Comparison of ENCODE assay signal across 8 mouse cellular contexts in genomic region chr1:182281251-182281711, GRCm38 (mm10). TPM values are rescaled to one million over a fixed set of nuclear protein-coding genes. Genes with fewer than 3 reads are reported as not detected.
A peak's percentile ranks its signal among the peaks of the same experiment; 100 is the strongest.
DNase-seq lines count a peak whose midpoint lies in the region; ATAC-seq lines count a peak whose summit lies in the region.

No protein-coding gene starts in this region.

- H3K4me3 ChIP-seq in lung, embryonic 16.5 days (ENCODE audit: low read length), result peak overlapping the region; percentile 76
- H3K4me3 ChIP-seq in liver, embryonic 16.5 days (ENCODE audit: low read depth, low read length), result peak overlapping the region; percentile 86

- intact Hi-C loops in heart, postnatal 10 days (cut with DNase I), result loop anchor here (10.0 kb wide), 1 partner anchor 136 kb away; no protein-coding TSS in a partner anchor

- H3K36me3 ChIP-seq in lung, embryonic 16.5 days (ENCODE audit: control insufficient read depth, insufficient read depth, low read length), result peaks cover 21% of the 10 kb centered on the region
- peaks cover 28% of the 10 kb centered on the region for H3K36me3 ChIP-seq in liver, embryonic 16.5 days (ENCODE audit: control insufficient read depth, insufficient read depth)

- no peak for ATAC-seq in lung, embryonic 16.5 days (ENCODE audit: low read depth)
- ATAC-seq in liver, embryonic 16.5 days (ENCODE audit: low read depth), result peak; percentile 68

- H3K4me1 ChIP-seq in lung, embryonic 16.5 days (replicated peaks; ENCODE audit: control insufficient read depth, insufficient read depth, low read length), result peaks cover 20% of the 10 kb centered on the region
- H3K4me1 ChIP-seq in liver, embryonic 16.5 days (ENCODE audit: control insufficient read depth, low read depth, low read length), result peaks cover 27% of the 10 kb centered on the region

- H3K9ac ChIP-seq in lung, embryonic 16.5 days (ENCODE audit: low read length), result peak overlapping the region; percentile 43; the same call in 1 of the 2 replicates
- H3K9ac ChIP-seq in liver, embryonic 16.5 days (ENCODE audit: low read depth, low read length), result peak overlapping the region; percentile 35

- no peak overlapping the region for H3K27ac ChIP-seq in lung, embryonic 16.5 days (ENCODE audit: low read length)
- peak overlapping the region; percentile 59 for H3K27ac ChIP-seq in liver, embryonic 16.5 days (ENCODE audit: low read length)

- no peaks in the 10 kb centered on the region for H3K9me3 ChIP-seq in lung, embryonic 16.5 days (ENCODE audit: control insufficient read depth, low read length)
- no peaks in the 10 kb centered on the region for H3K9me3 ChIP-seq in liver, embryonic 16.5 days (replicated peaks; ENCODE audit: control insufficient read depth, low read length)

- H3K27me3 ChIP-seq in lung, embryonic 16.5 days (ENCODE audit: control insufficient read depth, insufficient read depth, low read depth, low read length), result no peaks in the 10 kb centered on the region
- H3K27me3 ChIP-seq in liver, embryonic 16.5 days (ENCODE audit: control insufficient read depth, insufficient read depth, low read depth, low read length), result no peaks in the 10 kb centered on the region

- H3K4me2 ChIP-seq in lung, embryonic 16.5 days (ENCODE audit: low read depth, low read length), result peak overlapping the region; percentile 87
- H3K4me2 ChIP-seq in liver, embryonic 16.5 days (ENCODE audit: low read depth, low read length), result peak overlapping the region; percentile 92

- no peak for DNase-seq in lung, postnatal 36 days
- peak; percentile 71 for DNase-seq in embryo, embryonic 10.5 days (ENCODE audit: low spot score)
- DNase-seq in heart, postnatal 10 days, result peak; percentile 16 to 26
- DNase-seq in spleen, adult 12 weeks (ENCODE audit: low spot score), result peak; percentile 37
- no peak for DNase-seq in gastrocnemius, postnatal 25 days
- DNase-seq in kidney, adult 11 months, result no peak

- 8% methylated on average over 9 of the region's 9 CpGs for WGBS in lung, embryonic 16.5 days
- 5% methylated on average over 9 of the region's 9 CpGs for WGBS in liver, embryonic 16.5 days (ENCODE audit: insufficient replicate concordance)

RNA-seq across cellular contexts. Expression of gene Degs1, which starts 1.3 kb away (rescaled TPM):
- polyA plus RNA-seq in lung, embryonic 16.5 days (2015; fragmentation: Nextera tagmentation; extraction: Ambion mirVana), result 137 and 140 TPM in 2 replicates
- 100 to 1,000 TPM in 1 of 2 experiments, 10 to 100 TPM in 1; 89.4 to 102 TPM for total RNA-seq in heart, postnatal 10 days (2021)
- 72.2 and 75.1 TPM in 2 replicates for polyA plus RNA-seq in liver, embryonic 16.5 days (2015; fragmentation: Nextera tagmentation; extraction: Ambion mirVana)
- total RNA-seq in gastrocnemius, postnatal 25 days (2021), result 10 to 100 TPM; 17.6 to 18.6 TPM

Comparison
In these comparisons a context has a peak if more than half of its experiments do, and no peak if none do; other contexts are left out.
1. DNase-seq: peak in embryo, embryonic 10.5 days (single experiment), heart, postnatal 10 days (2 of 2) and spleen, adult 12 weeks (single experiment); none in lung, postnatal 36 days (single experiment), gastrocnemius, postnatal 25 days (single experiment) and kidney, adult 11 months (single experiment).
2. RNA of gene Degs1, which starts 1.3 kb away (total RNA-seq): 89.4 to 102 TPM in heart, postnatal 10 days; 17.6 to 18.6 TPM in gastrocnemius, postnatal 25 days; every median in the first group is over 4 times any median in the second.